Mouse (Mus musculus): Measurements from ENCODE around the gene Ccdc8. TPM values are rescaled to one million over a fixed set of nuclear protein-coding genes. Genes with fewer than 3 reads are reported as not detected.
A peak's percentile ranks its signal among the peaks of the same experiment; 100 is the strongest.

The Ccdc8 gene
- polyA plus RNA-seq, 1 experiment = 2.6 TPM

GRCm38 (mm10) chr7:16971160-16971559, 21.3 kb upstream of the Ccdc8 start:
- DNase-seq (ENCODE audit: extremely low spot score in 1 of 2, low spot score in 1 of 2) = no peak

GRCm38 (mm10) chr7:16974018-16974417, 18.5 kb upstream of the Ccdc8 start:
- DNase-seq (ENCODE audit: extremely low spot score in 1 of 2, low spot score in 1 of 2) = no peak

GRCm38 (mm10) chr7:16976298-16976697, 16.2 kb upstream of the Ccdc8 start:
- DNase-seq (ENCODE audit: extremely low spot score in 1 of 2, low spot score in 1 of 2) = no peak

- no peak for DNase-seq (ENCODE audit: extremely low spot score in 1 of 2, low spot score in 1 of 2)
Observed at GRCm38 (mm10) chr7:16978173-16978572, 14.3 kb upstream of the Ccdc8 start.

- DNase-seq (ENCODE audit: extremely low spot score in 1 of 2, low spot score in 1 of 2) = no peak
Observed at GRCm38 (mm10) chr7:16978593-16978992, 13.9 kb upstream of the Ccdc8 start.

GRCm38 (mm10) chr7:16980348-16980747, 12.2 kb upstream of the Ccdc8 start:
- no peak for DNase-seq (ENCODE audit: extremely low spot score in 1 of 2, low spot score in 1 of 2)

GRCm38 (mm10) chr7:16982859-16983568, 9.5 kb upstream of the Ccdc8 start, which contains the start of gene Gm42372:
TSS of gene Gm42372 (plus strand) at chr7:16983086.
- peak; percentile 91 to 93 for DNase-seq (ENCODE audit: extremely low spot score in 1 of 2, low spot score in 1 of 2)

GRCm38 (mm10) chr7:16987541-16988149, 4.9 kb upstream of the Ccdc8 start:
- DNase-seq (ENCODE audit: extremely low spot score in 1 of 2, low spot score in 1 of 2) = no peak

GRCm38 (mm10) chr7:16988405-16988804, 4.1 kb upstream of the Ccdc8 start:
- no peak for DNase-seq (ENCODE audit: extremely low spot score in 1 of 2, low spot score in 1 of 2)

GRCm38 (mm10) chr7:16990006-16990744, 2.3 kb upstream of the Ccdc8 start:
- DNase-seq (ENCODE audit: extremely low spot score in 1 of 2, low spot score in 1 of 2) = no peak

- no peak for DNase-seq (ENCODE audit: extremely low spot score in 1 of 2, low spot score in 1 of 2)
Observed at GRCm38 (mm10) chr7:16991681-16992450, 642 bp upstream of the Ccdc8 start.

GRCm38 (mm10) chr7:16993651-16994399, 1.3 kb downstream of the Ccdc8 start:
- no peak for DNase-seq (ENCODE audit: extremely low spot score in 1 of 2, low spot score in 1 of 2)

GRCm38 (mm10) chr7:16994400-16994799, 1.9 kb downstream of the Ccdc8 start:
- no peak for DNase-seq (ENCODE audit: extremely low spot score in 1 of 2, low spot score in 1 of 2)

GRCm38 (mm10) chr7:16995345-16995744, 2.8 kb downstream of the Ccdc8 start:
- no peak for DNase-seq (ENCODE audit: extremely low spot score in 1 of 2, low spot score in 1 of 2)

GRCm38 (mm10) chr7:16999233-16999632, 6.7 kb downstream of the Ccdc8 start:
- DNase-seq (ENCODE audit: extremely low spot score in 1 of 2, low spot score in 1 of 2) = no peak

- DNase-seq (ENCODE audit: extremely low spot score in 1 of 2, low spot score in 1 of 2) = peak; percentile 60 to 94
Observed at GRCm38 (mm10) chr7:16999650-17000049, 7.1 kb downstream of the Ccdc8 start.

GRCm38 (mm10) chr7:17002375-17003195, 10.1 kb downstream of the Ccdc8 start:
- peak; percentile 64 to 91 for DNase-seq (ENCODE audit: extremely low spot score in 1 of 2, low spot score in 1 of 2)

GRCm38 (mm10) chr7:17003230-17003960, 10.9 kb downstream of the Ccdc8 start:
- DNase-seq (ENCODE audit: extremely low spot score in 1 of 2, low spot score in 1 of 2) = no peak

GRCm38 (mm10) chr7:17004716-17005115, 12.2 kb downstream of the Ccdc8 start:
- DNase-seq (ENCODE audit: extremely low spot score in 1 of 2, low spot score in 1 of 2) = no peak
